Mouse (Mus musculus): ENCODE data around the gene Nsa2. TPM values are rescaled to one million over a fixed set of nuclear protein-coding genes. Genes with fewer than 3 reads are reported as not detected.

Nsa2 gene
- 20.9 and 36.8 TPM in 2 replicates for polyA plus RNA-seq (2012; rRNA removed; ENCODE audit: low replicate concordance)

DNA sequence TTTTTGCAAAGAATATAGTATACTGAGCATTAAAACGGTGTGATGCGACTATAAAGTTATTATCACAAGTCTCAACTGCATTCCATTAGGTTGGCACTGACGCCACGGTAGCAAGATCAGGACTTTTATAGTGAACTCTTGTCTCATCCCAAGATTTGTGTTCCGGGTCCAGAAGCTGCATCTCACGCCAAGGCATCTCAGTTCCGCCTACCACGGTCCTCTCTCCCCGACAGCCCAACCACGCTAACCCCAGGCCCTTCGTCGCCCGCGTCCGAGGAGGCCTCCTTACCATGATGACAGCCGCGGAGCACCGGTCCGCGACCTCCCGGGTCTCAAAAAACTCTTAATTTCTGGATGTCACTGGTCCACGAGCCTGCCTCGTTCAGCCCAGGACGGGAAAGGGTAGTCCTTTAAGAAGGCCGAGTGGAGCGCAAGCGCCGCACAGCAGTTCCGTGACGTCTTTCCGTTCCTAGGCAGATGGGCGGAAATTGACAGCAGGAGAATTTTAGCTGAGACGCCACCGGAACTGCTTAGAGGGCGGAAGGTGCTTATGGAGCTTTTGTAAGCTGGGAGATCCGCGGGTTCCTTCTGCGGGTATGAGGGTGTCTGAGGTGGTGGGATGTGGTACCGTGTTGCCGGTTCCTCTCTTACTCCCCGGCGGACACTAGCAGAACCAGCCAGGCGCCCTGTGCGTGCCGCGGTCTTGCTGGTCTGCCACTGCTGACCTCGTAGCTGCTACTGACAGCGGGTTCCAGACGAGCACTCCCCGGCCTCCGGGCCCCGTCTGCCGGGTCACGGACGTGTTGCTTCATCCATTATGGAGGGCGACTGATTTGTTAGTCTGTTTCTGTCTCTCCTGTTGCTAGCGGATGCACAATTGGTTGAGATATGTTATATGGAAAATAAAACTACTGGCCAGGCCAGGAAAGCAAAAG, at the start of gene Nsa2, which contains the start of gene Gfm2:
Gene Nsa2 (minus strand): TSS at position 472 of the 935 bp plus-strand sequence.
Gene Gfm2 (plus strand): TSS at position 472 of the 935 bp plus-strand sequence.

DNA sequence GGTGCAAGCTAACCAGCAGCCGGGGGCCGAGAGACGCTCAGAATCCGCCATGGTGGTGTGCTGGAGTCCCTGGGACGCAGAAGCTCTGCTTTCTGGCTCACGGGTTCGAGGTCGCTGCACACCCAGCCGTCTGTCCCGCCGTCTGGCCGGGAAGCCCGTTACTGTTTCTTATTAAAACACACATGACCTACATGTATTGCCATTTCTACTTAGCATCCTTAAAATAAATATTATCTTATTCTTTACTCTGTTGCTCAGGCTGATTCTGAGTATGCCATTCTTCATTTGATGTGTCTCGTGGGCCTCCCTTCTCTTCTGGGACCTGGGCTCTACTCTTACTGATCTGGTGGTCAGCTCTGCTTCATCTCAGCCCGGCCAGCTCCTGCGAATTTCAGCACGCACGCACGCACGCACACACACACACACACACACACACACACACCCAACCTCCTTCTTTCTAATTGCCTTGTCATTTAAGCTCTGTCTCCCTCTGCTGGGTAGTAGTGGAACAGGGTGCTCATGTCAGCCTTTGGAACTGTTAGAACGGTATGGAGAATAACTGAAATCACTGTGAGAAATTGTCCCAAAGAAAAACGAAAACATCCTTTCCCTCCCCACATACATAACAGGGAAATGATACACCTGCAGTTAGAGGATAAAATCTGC, 38.4 kb downstream of the Nsa2 start, which contains the start of gene Gm6169:
Gene Gm6169 (minus strand): TSS at position 51 of the 666 bp plus-strand sequence.

Other genes starting within 250 kb of the Nsa2 start
- 0.10 and 0.51 TPM in 2 replicates for gene Gcnt4, start 213.2 kb downstream of the Nsa2 start, polyA plus RNA-seq (2012; rRNA removed; ENCODE audit: low replicate concordance)
- gene 1700029F12Rik, start 103.6 kb downstream of the Nsa2 start, polyA plus RNA-seq (2012; rRNA removed; ENCODE audit: low replicate concordance) = not detected in 2 replicates
- 0.17 TPM in 1 of 2 replicates, not detected in the other for gene Fam169a, start 70.7 kb downstream of the Nsa2 start, polyA plus RNA-seq (2012; rRNA removed; ENCODE audit: low replicate concordance)
- 5.1 and 7.7 TPM in 2 replicates for gene Gm6169, start 38.7 kb downstream of the Nsa2 start, polyA plus RNA-seq (2012; rRNA removed; ENCODE audit: low replicate concordance)
- gene Gfm2, start within 50 bp of the Nsa2 start, polyA plus RNA-seq (2012; rRNA removed; ENCODE audit: low replicate concordance) = 25.0 and 26.3 TPM in 2 replicates
- 49.8 and 83.9 TPM in 2 replicates for gene Hexb, start 60.4 kb upstream of the Nsa2 start, polyA plus RNA-seq (2012; rRNA removed; ENCODE audit: low replicate concordance)
- 10.9 and 16.6 TPM in 2 replicates for gene Enc1, start 103.2 kb upstream of the Nsa2 start, polyA plus RNA-seq (2012; rRNA removed; ENCODE audit: low replicate concordance)

Measured in subcutaneous adipose tissue, adult 2 months (tissue).